Mouse (Mus musculus) R1 (cell line): Measurements from ENCODE around the gene A730015C16Rik.

ENCODE experiments used
- DNase-seq: peaks from one replicate; pipeline ENCODE4 v3.0.0-alpha.2; 2018; ENCODE audit warnings: low read depth, low spot score

The A730015C16Rik gene

GRCm38 (mm10) chr4:108830698-108831097, 17.7 kb downstream of the A730015C16Rik start:
- no peak for DNase-seq

- DNase-seq = no peak
These were observed 21.8 kb downstream of the A730015C16Rik start for GRCm38 (mm10) chr4:108826643-108827042.

GRCm38 (mm10) chr4:108826096-108826495, 22.3 kb downstream of the A730015C16Rik start:
- DNase-seq = no peak

- no peak for DNase-seq
These were observed 22.7 kb downstream of the A730015C16Rik start for GRCm38 (mm10) chr4:108825677-108826076.

GRCm38 (mm10) chr4:108811550-108811949, 36.9 kb downstream of the A730015C16Rik start:
- DNase-seq = no peak

- DNase-seq = no peak
These were observed 37.3 kb downstream of the A730015C16Rik start for GRCm38 (mm10) chr4:108811142-108811541.

- no peak for DNase-seq
These were observed 44.9 kb downstream of the A730015C16Rik start for GRCm38 (mm10) chr4:108803535-108803934.

GRCm38 (mm10) chr4:108798083-108798830, 50.2 kb downstream of the A730015C16Rik start:
- peak; percentile 61 for DNase-seq
